Mouse (Mus musculus) kidney, adult 9 months (tissue): ENCODE data around the gene Idnk.

ENCODE experiments used
- DNase-seq: peaks from one replicate; pipeline ENCODE4 v3.0.0; 2022

The Idnk gene

DNA sequence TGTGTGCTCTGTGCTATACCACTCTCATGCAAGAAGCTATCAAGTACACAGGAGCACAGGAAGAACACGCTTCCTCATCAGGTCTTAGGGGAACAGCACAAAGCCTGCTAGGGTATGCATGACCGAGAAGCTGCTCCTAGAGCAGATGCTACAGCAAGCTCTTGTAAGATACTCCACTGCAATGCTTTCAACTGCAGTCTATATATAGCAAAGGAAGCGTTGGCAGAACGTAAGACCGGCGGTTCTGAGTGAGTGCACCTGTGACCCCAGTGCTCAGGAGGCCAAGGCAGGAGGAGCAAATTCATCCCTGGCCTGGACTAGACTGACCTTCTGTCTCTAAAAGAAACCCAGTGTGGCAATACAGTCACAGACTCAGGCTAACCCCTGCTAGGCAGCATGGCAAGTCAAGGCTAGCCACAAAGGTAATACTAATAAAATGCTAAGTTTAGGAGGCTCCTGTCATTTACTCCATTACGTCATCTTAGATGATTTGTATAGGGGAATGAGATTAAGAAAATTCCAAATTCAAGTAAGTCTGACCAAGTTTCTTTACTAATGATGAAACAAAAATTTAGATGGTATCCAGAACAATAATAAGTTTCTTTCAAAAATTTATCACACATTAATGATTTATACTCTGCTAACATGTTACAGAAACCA is 40.7 kb downstream of the Idnk start:
- DNase-seq: no peak

DNA sequence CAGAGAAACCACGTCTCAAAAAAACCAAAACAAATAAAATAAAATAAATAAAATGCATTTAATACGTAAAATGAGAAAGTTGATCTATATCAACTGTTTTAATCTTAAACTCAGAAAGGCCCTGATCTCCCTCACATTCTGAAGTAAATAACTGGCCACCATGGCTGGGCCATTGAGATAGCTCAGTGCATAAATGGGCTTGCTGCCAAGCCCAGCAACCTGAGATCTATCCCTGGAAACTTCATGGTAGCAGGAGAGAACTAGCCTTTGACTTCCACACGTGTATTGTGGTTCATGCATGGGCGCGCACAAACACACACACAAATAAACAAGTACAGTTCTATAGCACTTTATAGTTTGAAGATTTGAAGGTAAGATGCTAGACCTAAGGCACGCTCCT is 43.9 kb downstream of the Idnk start:
- no peak for DNase-seq

DNA sequence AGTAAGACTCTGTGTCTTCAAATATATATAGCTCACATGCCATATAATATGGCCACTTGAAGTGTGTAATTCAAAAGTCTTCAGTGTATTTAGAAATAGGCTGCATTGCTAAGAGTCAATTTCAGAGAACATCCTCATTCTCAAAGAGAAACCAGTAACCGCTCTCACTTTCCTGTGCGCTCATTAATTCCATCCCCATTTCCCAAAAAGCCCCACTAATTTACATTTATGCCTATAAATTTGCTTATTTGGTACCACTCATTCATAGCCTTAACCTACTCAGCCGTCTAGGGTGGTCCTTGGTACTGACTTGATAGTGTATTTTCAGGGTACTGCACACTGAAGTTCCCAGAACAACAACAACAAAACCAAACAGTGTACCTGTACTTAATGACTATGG is 44.5 kb downstream of the Idnk start:
- DNase-seq: no peak

DNA sequence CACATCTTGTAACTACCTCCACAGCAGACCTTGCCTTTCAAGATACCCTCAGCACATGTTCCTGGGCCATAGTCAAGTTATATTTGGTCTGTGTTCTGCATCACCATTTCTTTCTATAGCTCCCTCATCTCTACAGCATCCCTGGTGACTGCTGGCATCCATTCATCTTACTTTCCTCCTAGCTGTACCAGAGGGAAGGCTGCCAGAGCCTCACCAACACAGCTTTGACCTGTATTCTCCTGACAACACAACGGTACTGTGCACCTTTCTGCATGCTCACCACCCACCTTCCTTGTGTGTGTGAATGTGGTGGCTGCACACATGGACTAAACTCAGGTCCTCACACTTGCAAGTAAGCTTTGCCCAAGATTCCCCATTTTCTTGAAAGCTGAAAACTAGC is 45.5 kb downstream of the Idnk start:
- no peak for DNase-seq

DNA sequence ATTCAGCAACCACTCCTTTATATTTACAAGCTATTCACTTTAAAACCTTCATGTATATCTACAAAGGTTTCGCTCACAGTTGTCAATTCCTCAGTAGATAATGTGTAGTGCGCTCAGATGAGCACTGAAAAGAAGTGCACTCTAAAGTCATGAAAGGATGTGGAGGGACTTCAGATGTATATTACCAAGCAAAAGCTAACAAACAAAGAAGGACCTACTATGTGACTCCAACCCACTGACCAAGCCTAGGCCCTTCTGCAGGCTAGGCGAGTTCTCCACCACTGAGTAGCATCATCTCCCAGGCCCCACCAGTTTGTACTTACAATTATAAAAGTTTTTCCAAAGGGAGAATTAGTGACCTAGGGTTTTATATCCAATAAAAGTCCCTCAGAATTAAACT is 46.8 kb downstream of the Idnk start:
- no peak for DNase-seq

DNA sequence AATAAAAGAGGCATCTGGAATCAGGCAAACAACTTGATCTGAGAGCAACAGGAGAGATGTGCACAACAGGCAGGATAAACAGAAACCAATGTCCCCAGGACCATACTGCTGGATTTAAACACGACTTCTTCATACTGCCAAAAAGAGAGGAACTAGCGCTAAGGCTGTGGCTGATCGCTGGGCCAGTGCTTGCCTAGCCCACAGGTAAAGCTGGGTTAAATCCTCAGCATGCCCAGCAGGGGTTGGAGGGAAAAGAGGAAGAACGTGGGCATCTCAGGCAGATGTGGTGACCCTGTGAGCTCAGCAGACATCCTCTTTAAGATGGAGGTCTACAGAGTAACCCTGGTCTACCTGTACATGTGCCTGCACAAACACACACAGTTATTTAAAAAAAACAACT is 47.5 kb downstream of the Idnk start:
- no peak for DNase-seq

DNA sequence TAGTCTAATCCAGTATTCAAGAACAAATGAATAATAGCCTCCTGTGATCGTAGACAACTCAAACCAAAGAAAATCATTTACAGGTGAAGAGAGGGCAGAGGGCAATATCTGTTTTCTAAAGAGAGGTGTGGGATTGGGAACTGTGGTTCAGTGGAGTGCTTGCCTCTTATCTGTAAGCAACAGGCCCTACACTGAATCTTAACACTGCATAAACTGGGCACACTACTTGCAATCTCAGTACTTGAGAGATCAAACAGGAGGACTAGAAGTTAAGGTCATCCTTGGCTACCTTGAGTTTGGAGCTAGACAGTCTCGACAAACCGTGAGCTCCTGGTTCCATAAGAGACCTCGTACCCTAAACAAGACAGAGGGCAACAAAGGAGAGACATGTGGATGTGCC is 48.6 kb downstream of the Idnk start:
- DNase-seq: no peak

DNA sequence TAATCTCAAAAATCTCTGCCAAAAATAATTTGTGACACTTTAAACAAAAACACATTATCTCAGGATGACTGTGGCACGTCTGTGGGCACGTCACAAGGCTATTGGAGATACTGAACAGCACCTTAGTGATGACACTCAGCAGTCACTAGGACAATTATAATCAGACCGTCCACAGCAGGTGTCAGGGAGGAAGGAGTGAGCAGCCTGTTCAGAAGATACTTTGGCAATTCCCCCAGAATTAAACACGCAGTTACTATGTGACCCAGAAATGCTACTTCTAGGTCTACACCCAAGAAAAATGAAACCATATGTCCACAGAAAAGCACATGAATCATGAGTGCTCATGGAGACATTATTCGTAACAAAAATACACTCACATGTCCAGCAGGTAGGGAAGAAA is 53.0 kb downstream of the Idnk start:
- DNase-seq: no peak

DNA sequence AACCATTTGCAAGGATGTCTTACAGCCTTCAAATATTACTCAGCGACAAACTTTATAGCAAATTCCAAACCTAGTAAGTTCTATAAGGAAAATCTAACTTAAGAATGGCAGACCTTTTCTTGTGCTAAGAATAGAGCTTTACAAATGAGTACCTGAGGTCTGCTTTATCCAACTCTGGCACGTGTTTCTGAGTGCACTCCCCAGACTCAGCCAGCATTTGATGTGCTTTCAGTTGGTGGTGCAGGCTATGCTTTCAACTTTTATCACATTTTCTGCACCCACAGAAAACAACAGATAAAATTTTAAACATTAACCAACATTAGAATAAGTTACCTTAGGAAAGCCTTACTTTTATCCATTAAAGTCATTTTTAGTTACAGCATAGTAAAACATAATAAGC is 55.1 kb downstream of the Idnk start:
- no peak for DNase-seq

DNA sequence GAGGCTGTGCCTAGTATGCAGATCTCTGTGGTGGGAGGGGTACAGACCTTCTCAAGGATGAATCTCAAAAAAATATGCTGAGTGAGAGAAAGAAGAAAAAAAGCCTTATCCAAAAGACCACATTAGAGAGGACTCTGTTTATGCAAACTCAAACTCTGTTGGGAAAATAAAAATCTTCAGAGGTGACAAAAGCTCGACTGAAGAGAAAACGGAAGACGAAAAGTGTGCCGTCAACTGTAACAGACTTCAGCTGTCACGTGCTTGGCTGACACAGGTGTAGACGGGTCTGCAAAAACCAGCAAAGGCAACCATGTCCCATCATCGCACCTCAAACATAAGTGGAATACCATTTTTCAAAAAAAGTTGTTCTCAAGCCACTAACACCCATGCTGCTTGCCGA is 56.4 kb downstream of the Idnk start:
- DNase-seq: no peak
